Mouse (Mus musculus) bone marrow macrophage, adult 2 months (primary cell): ENCODE measurements at regions not wholly inside any gene's neighbourhood (a gene's known extent, or its start where the extent isn't known, plus 50 kb on each side); places are given as distances from the start of the nearest gene placed in this dataset.

Experiments
- CTCF ChIP-seq: IDR thresholded peaks from 2 replicates; pipeline ENCODE4 v1.5.1; 2012; ENCODE audit warnings: low read depth, mild to moderate bottlenecking, low read length, moderate library complexity
- POLR2A ChIP-seq: IDR thresholded peaks from 2 replicates; pipeline ENCODE4 v1.6.1; 2012; ENCODE audit warnings: mild to moderate bottlenecking, low read depth, low read length, borderline replicate concordance

- no peak for TF ChIP-seq POLR2A
- no peak for TF ChIP-seq CTCF
Measured at GRCm38 (mm10) chr5:97641646-97642045, 184.8 kb upstream of the Gk2 start.
